Mouse (Mus musculus): ENCODE measurements at regions not wholly inside any gene's neighbourhood (a gene's known extent, or its start where the extent isn't known, plus 50 kb on each side); places are given as distances from the start of the nearest gene placed in this dataset.

- no peaks in the 10 kb centered on the region for H3K27me3 ChIP-seq (replicated peaks; ENCODE audit: control insufficient read depth, insufficient read depth, low read length)
- H3K4me3 ChIP-seq (ENCODE audit: low read depth, low read length): no peak overlapping the region
- H3K9ac ChIP-seq (ENCODE audit: low read length): no peak overlapping the region
- H3K27ac ChIP-seq (ENCODE audit: low read depth, low read length): no peak overlapping the region
- 0 out of 2 replicates have a peak, but pooled peaks cover 5% of the 10 kb centered on the region for H3K4me1 ChIP-seq (ENCODE audit: control insufficient read depth, insufficient read depth, low read length)
- H3K9me3 ChIP-seq (replicated peaks; ENCODE audit: control insufficient read depth, low read length): no peaks in the 10 kb centered on the region
- no peak overlapping the region for H3K4me2 ChIP-seq (ENCODE audit: low read length)
- ATAC-seq (no peak), DNase-seq (ENCODE audit: low spot score) (no peak)
- WGBS: 78% methylated on average over 7 of the region's 7 CpGs
- no peaks in the 10 kb centered on the region for H3K36me3 ChIP-seq (ENCODE audit: control insufficient read depth, insufficient read depth, low read length)
Measured at GRCm38 (mm10) chr1:186245723-186246440, 128.8 kb upstream of the Lyplal1 start.

- ATAC-seq (no peak), DNase-seq (ENCODE audit: low spot score) (no peak)
- Histone ChIP-seq H3K4me1 (ENCODE audit: control insufficient read depth, insufficient read depth, low read length) (no peaks in the 10 kb centered on the region), H3K27me3 (replicated peaks; ENCODE audit: control insufficient read depth, insufficient read depth, low read length) (no peaks in the 10 kb centered on the region), H3K4me3 (ENCODE audit: low read depth, low read length) (no peak overlapping the region), H3K4me2 (ENCODE audit: low read length) (no peak overlapping the region), H3K9ac (ENCODE audit: low read length) (no peak overlapping the region), H3K9me3 (replicated peaks; ENCODE audit: control insufficient read depth, low read length) (no peaks in the 10 kb centered on the region), H3K36me3 (ENCODE audit: control insufficient read depth, insufficient read depth, low read length) (no peaks in the 10 kb centered on the region), H3K27ac (ENCODE audit: low read depth, low read length) (no peak overlapping the region)
- WGBS: 95% methylated on average over 2 of the region's 2 CpGs
Measured at GRCm38 (mm10) chr1:186241112-186241511, 124.0 kb upstream of the Lyplal1 start.

- Histone ChIP-seq H3K27me3 (replicated peaks; ENCODE audit: control insufficient read depth, insufficient read depth, low read length) (no peaks in the 10 kb centered on the region), H3K36me3 (ENCODE audit: control insufficient read depth, insufficient read depth, low read length) (no peaks in the 10 kb centered on the region), H3K4me2 (ENCODE audit: low read length) (no peak overlapping the region), H3K4me1 (ENCODE audit: control insufficient read depth, insufficient read depth, low read length) (no peaks in the 10 kb centered on the region), H3K27ac (ENCODE audit: low read depth, low read length) (no peak overlapping the region), H3K4me3 (ENCODE audit: low read depth, low read length) (no peak overlapping the region), H3K9ac (ENCODE audit: low read length) (no peak overlapping the region), H3K9me3 (replicated peaks; ENCODE audit: control insufficient read depth, low read length) (no peaks in the 10 kb centered on the region)
- no peak for DNase-seq (ENCODE audit: low spot score)
- no peak for ATAC-seq
- 79% methylated on average over 6 of the region's 6 CpGs for WGBS
Measured at GRCm38 (mm10) chr1:186237556-186237955, 120.4 kb upstream of the Lyplal1 start.

- no peak overlapping the region for H3K9ac ChIP-seq (ENCODE audit: low read length)
- no peaks in the 10 kb centered on the region for H3K36me3 ChIP-seq (ENCODE audit: control insufficient read depth, insufficient read depth, low read length)
- H3K27me3 ChIP-seq (replicated peaks; ENCODE audit: control insufficient read depth, insufficient read depth, low read length): no peaks in the 10 kb centered on the region
- no peaks in the 10 kb centered on the region for H3K9me3 ChIP-seq (replicated peaks; ENCODE audit: control insufficient read depth, low read length)
- DNase-seq (ENCODE audit: low spot score) (no peak), ATAC-seq (no peak)
- H3K4me1 ChIP-seq (ENCODE audit: control insufficient read depth, insufficient read depth, low read length): no peaks in the 10 kb centered on the region
- no peak overlapping the region for H3K27ac ChIP-seq (ENCODE audit: low read depth, low read length)
- WGBS: 39% methylated on average over 7 of the region's 7 CpGs
- H3K4me2 ChIP-seq (ENCODE audit: low read length): no peak overlapping the region
- H3K4me3 ChIP-seq (ENCODE audit: low read depth, low read length): no peak overlapping the region
Measured at GRCm38 (mm10) chr1:186236267-186237020, 119.3 kb upstream of the Lyplal1 start.

- H3K9me3 ChIP-seq (replicated peaks; ENCODE audit: control insufficient read depth, low read length): no peaks in the 10 kb centered on the region
- no peak overlapping the region for H3K4me2 ChIP-seq (ENCODE audit: low read length)
- no peak for ATAC-seq
- no peaks in the 10 kb centered on the region for H3K36me3 ChIP-seq (ENCODE audit: control insufficient read depth, insufficient read depth, low read length)
- no peaks in the 10 kb centered on the region for H3K4me1 ChIP-seq (ENCODE audit: control insufficient read depth, insufficient read depth, low read length)
- H3K4me3 ChIP-seq (ENCODE audit: low read depth, low read length): no peak overlapping the region
- DNase-seq (ENCODE audit: low spot score): no peak
- 89% methylated on average over 6 of the region's 6 CpGs for WGBS
- no peak overlapping the region for H3K27ac ChIP-seq (ENCODE audit: low read depth, low read length)
- no peaks in the 10 kb centered on the region for H3K27me3 ChIP-seq (replicated peaks; ENCODE audit: control insufficient read depth, insufficient read depth, low read length)
- H3K9ac ChIP-seq (ENCODE audit: low read length): no peak overlapping the region
Measured at GRCm38 (mm10) chr1:186234536-186234935, 117.4 kb upstream of the Lyplal1 start.

GRCm38 (mm10) chr1:186230476-186230875 is 113.4 kb upstream of the Lyplal1 start:
- no peak for ATAC-seq
- DNase-seq (ENCODE audit: low spot score): no peak
- Histone ChIP-seq H3K4me2 (ENCODE audit: low read length) (no peak overlapping the region), H3K9me3 (replicated peaks; ENCODE audit: control insufficient read depth, low read length) (no peaks in the 10 kb centered on the region), H3K9ac (ENCODE audit: low read length) (no peak overlapping the region), H3K4me1 (ENCODE audit: control insufficient read depth, insufficient read depth, low read length) (no peaks in the 10 kb centered on the region), H3K27me3 (replicated peaks; ENCODE audit: control insufficient read depth, insufficient read depth, low read length) (no peaks in the 10 kb centered on the region), H3K4me3 (ENCODE audit: low read depth, low read length) (no peak overlapping the region), H3K36me3 (ENCODE audit: control insufficient read depth, insufficient read depth, low read length) (no peaks in the 10 kb centered on the region), H3K27ac (ENCODE audit: low read depth, low read length) (no peak overlapping the region)
- WGBS: 82% methylated on average over 5 of the region's 5 CpGs

GRCm38 (mm10) chr1:186229856-186230255 is 112.7 kb upstream of the Lyplal1 start:
- H3K9ac ChIP-seq (ENCODE audit: low read length): no peak overlapping the region
- H3K27me3 ChIP-seq (replicated peaks; ENCODE audit: control insufficient read depth, insufficient read depth, low read length): no peaks in the 10 kb centered on the region
- no peaks in the 10 kb centered on the region for H3K9me3 ChIP-seq (replicated peaks; ENCODE audit: control insufficient read depth, low read length)
- no peak overlapping the region for H3K27ac ChIP-seq (ENCODE audit: low read depth, low read length)
- WGBS: 82% methylated on average over 6 of the region's 6 CpGs
- no peak overlapping the region for H3K4me3 ChIP-seq (ENCODE audit: low read depth, low read length)
- no peak overlapping the region for H3K4me2 ChIP-seq (ENCODE audit: low read length)
- no peaks in the 10 kb centered on the region for H3K36me3 ChIP-seq (ENCODE audit: control insufficient read depth, insufficient read depth, low read length)
- no peak for DNase-seq (ENCODE audit: low spot score)
- ATAC-seq: no peak
- no peaks in the 10 kb centered on the region for H3K4me1 ChIP-seq (ENCODE audit: control insufficient read depth, insufficient read depth, low read length)

- H3K27me3 ChIP-seq (replicated peaks; ENCODE audit: control insufficient read depth, insufficient read depth, low read length): no peaks in the 10 kb centered on the region
- no peak overlapping the region for H3K4me3 ChIP-seq (ENCODE audit: low read depth, low read length)
- ATAC-seq (no peak), DNase-seq (ENCODE audit: low spot score) (no peak)
- WGBS: 92% methylated on average over 4 of the region's 4 CpGs
- H3K27ac ChIP-seq (ENCODE audit: low read depth, low read length): no peak overlapping the region
- no peak overlapping the region for H3K4me2 ChIP-seq (ENCODE audit: low read length)
- no peaks in the 10 kb centered on the region for H3K36me3 ChIP-seq (ENCODE audit: control insufficient read depth, insufficient read depth, low read length)
- no peaks in the 10 kb centered on the region for H3K9me3 ChIP-seq (replicated peaks; ENCODE audit: control insufficient read depth, low read length)
- no peaks in the 10 kb centered on the region for H3K4me1 ChIP-seq (ENCODE audit: control insufficient read depth, insufficient read depth, low read length)
- no peak overlapping the region for H3K9ac ChIP-seq (ENCODE audit: low read length)
Measured at GRCm38 (mm10) chr1:186228396-186228795, 111.3 kb upstream of the Lyplal1 start.

GRCm38 (mm10) chr1:186224231-186224630 is 107.1 kb upstream of the Lyplal1 start:
- no peak for DNase-seq (ENCODE audit: low spot score)
- no peak for ATAC-seq

More at GRCm38 (mm10) chr1:186224231-186224630, 107.1 kb upstream of the Lyplal1 start:
- Histone ChIP-seq H3K4me1 (ENCODE audit: control insufficient read depth, insufficient read depth, low read length) (no peaks in the 10 kb centered on the region), H3K4me3 (ENCODE audit: low read depth, low read length) (no peak overlapping the region), H3K9me3 (replicated peaks; ENCODE audit: control insufficient read depth, low read length) (no peaks in the 10 kb centered on the region), H3K27ac (ENCODE audit: low read depth, low read length) (no peak overlapping the region), H3K9ac (ENCODE audit: low read length) (no peak overlapping the region), H3K36me3 (ENCODE audit: control insufficient read depth, insufficient read depth, low read length) (no peaks in the 10 kb centered on the region), H3K4me2 (ENCODE audit: low read length) (no peak overlapping the region), H3K27me3 (replicated peaks; ENCODE audit: control insufficient read depth, insufficient read depth, low read length) (no peaks in the 10 kb centered on the region)
- 83% methylated on average over 5 of the region's 5 CpGs for WGBS

Measured in forebrain, embryonic 14.5 days (tissue).